Mouse (Mus musculus): ENCODE measurements at regions not wholly inside any gene's neighbourhood (a gene's known extent, or its start where the extent isn't known, plus 50 kb on each side); places are given as distances from the start of the nearest gene placed in this dataset.
A peak's percentile ranks its signal among the peaks of the same experiment; 100 is the strongest.

DNA sequence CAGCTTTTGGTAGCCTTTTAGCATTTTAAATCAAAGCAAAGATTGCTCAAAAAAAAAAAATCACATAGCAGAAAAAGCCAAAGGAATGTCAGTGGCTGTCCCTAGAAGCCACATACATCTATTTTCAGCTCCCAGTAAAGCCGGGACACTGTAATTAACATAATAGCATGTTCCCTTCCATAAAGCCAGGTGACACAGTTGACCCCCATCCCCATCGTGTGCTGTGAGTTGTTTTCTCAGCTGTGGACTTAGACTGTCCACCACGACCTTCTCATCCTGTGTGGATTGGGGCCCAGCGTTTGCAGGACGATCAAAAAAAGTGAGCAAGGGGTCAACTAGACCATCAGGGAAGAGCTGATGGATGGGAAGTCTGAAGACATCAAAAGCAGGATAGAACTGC lies 78.9 kb upstream of the Ctnnb1 start:
- Histone ChIP-seq H3K9ac (ENCODE audit: low read depth, low read length) (no peak overlapping the region), H3K4me2 (no peak overlapping the region), H3K36me3 (ENCODE audit: control insufficient read depth, insufficient read depth, low read length) (no peaks in the 10 kb centered on the region), H3K27ac (ENCODE audit: low read depth, low read length) (no peak overlapping the region), H3K9me3 (replicated peaks; ENCODE audit: control insufficient read depth, low read length) (no peaks in the 10 kb centered on the region), H3K27me3 (ENCODE audit: control insufficient read depth, insufficient read depth, low read length) (no peaks in the 10 kb centered on the region), H3K4me3 (ENCODE audit: low read depth, low read length) (no peak overlapping the region), H3K4me1 (ENCODE audit: control insufficient read depth, insufficient read depth, low read length) (no peaks in the 10 kb centered on the region; the same call in 1 of the 2 replicates)
- no peak for ATAC-seq (replicated peaks; ENCODE audit: insufficient number of reproducible peaks, low FRiP score, low TSS enrichment)
- 63% methylated on average over 5 of the region's 5 CpGs for WGBS (ENCODE audit: insufficient replicate concordance)

DNA sequence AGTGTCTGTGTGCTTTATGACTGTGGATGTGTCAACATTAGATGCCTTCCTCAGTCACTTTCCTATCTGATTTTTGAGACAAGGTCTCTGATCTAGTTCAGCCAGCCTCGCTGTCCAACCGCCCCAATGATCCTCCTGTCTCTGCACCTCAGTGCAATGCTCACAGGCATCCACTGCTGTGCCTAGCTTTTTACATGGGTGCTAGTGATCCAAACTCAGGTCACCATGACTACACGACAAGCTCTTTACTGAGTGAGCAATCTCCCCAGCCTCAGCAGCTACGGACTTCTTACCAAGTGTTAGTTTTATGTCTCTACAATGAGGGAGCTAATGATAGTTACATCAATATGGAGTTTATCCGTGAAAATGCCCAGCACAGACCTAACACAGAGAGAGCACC lies 77.1 kb upstream of the Ctnnb1 start:
- Histone ChIP-seq H3K4me1 (ENCODE audit: control insufficient read depth, insufficient read depth, low read length) (no peaks in the 10 kb centered on the region; the same call in 1 of the 2 replicates), H3K36me3 (ENCODE audit: control insufficient read depth, insufficient read depth, low read length) (no peaks in the 10 kb centered on the region), H3K4me2 (no peak overlapping the region), H3K27me3 (ENCODE audit: control insufficient read depth, insufficient read depth, low read length) (no peaks in the 10 kb centered on the region), H3K4me3 (ENCODE audit: low read depth, low read length) (no peak overlapping the region), H3K27ac (ENCODE audit: low read depth, low read length) (no peak overlapping the region), H3K9ac (ENCODE audit: low read depth, low read length) (no peak overlapping the region), H3K9me3 (replicated peaks; ENCODE audit: control insufficient read depth, low read length) (no peaks in the 10 kb centered on the region)
- 84% methylated on average over 5 of the region's 5 CpGs for WGBS (ENCODE audit: insufficient replicate concordance)
- ATAC-seq (replicated peaks; ENCODE audit: insufficient number of reproducible peaks, low FRiP score, low TSS enrichment) = no peak

DNA sequence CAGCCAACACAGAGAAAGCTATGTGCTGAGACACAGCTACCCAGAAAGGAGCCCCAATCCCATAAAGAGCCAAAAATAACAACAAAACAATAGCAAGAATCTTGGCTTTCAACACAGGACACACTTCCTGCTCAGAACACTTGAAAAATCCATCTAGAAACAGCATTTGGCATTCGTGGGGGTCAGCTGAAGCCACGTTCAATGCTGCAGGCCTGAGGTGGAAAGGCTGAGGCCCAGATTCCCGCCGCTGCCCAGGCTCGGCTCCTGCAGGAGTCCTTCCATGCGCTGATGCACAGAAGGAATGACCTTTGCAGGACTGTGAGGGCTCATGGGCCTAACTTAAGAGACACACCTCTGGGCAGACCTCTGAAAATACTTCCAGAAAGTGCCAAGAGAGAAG lies 76.4 kb upstream of the Ctnnb1 start:
- 59% methylated on average over 6 of the region's 6 CpGs for WGBS (ENCODE audit: insufficient replicate concordance)
- no peaks in the 10 kb centered on the region; the same call in 1 of the 2 replicates for H3K4me1 ChIP-seq (ENCODE audit: control insufficient read depth, insufficient read depth, low read length)
- no peaks in the 10 kb centered on the region for H3K27me3 ChIP-seq (ENCODE audit: control insufficient read depth, insufficient read depth, low read length)
- H3K4me3 ChIP-seq (ENCODE audit: low read depth, low read length) = no peak overlapping the region
- H3K4me2 ChIP-seq = no peak overlapping the region
- ATAC-seq (replicated peaks; ENCODE audit: insufficient number of reproducible peaks, low FRiP score, low TSS enrichment) = no peak
- no peaks in the 10 kb centered on the region for H3K36me3 ChIP-seq (ENCODE audit: control insufficient read depth, insufficient read depth, low read length)
- peak overlapping the region; percentile 42 for H3K27ac ChIP-seq (ENCODE audit: low read depth, low read length)
- H3K9me3 ChIP-seq (replicated peaks; ENCODE audit: control insufficient read depth, low read length) = no peaks in the 10 kb centered on the region
- H3K9ac ChIP-seq (ENCODE audit: low read depth, low read length) = no peak overlapping the region

DNA sequence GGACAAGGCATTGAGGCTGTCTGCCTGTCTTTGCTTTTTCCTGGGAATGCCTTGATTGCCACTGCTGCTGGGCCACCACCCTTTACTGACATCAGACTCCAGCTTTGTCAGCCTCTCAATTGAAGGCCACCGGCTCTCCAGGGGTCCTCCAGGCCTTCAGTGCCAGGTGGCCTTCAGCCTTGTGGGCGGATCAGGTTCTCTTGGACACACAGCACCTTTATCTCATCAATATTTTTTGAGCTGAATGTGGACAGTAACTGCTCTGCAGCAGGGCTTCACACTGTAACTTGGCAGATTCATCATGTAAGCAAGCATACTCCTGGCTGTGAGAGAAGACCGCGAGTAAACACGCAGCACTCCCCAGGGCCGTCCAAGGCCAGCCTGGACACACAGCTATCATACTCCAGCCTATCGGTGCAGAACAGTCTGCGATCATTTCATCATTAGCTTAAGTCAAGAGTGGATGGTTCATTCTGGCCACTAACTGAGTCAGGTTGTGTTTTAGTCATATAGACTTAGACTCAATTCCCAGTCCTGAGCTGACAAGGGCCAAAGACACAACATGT lies 75.9 kb upstream of the Ctnnb1 start:
- Histone ChIP-seq H3K27me3 (ENCODE audit: control insufficient read depth, insufficient read depth, low read length) (no peaks in the 10 kb centered on the region), H3K27ac (ENCODE audit: low read depth, low read length) (peak overlapping the region; percentile 42), H3K9me3 (replicated peaks; ENCODE audit: control insufficient read depth, low read length) (no peaks in the 10 kb centered on the region), H3K36me3 (ENCODE audit: control insufficient read depth, insufficient read depth, low read length) (no peaks in the 10 kb centered on the region), H3K4me2 (no peak overlapping the region), H3K4me1 (ENCODE audit: control insufficient read depth, insufficient read depth, low read length) (no peaks in the 10 kb centered on the region; the same call in 1 of the 2 replicates), H3K9ac (ENCODE audit: low read depth, low read length) (no peak overlapping the region), H3K4me3 (ENCODE audit: low read depth, low read length) (no peak overlapping the region)
- 83% methylated on average over 8 of the region's 8 CpGs for WGBS (ENCODE audit: insufficient replicate concordance)
- no peak for ATAC-seq (replicated peaks; ENCODE audit: insufficient number of reproducible peaks, low FRiP score, low TSS enrichment)

DNA sequence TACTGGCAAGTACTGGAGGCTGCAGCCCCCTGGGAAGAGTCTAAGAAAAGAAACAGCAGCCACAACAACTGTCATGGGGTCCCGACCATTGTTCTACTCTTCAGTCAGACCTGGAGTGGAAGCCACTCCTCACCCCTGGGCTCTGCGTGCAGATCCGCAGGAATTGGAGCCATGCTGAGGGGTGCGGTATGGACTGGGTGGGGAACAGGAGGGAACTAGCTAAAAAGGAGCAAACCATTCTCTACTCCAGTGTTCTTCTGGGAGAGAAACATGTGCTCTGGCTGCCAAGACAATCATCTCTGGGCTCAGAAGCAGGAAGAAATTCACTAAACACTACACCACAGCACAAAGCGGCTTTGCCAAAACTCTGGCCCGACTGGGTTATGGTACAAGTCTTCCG lies 74.7 kb upstream of the Ctnnb1 start:
- Histone ChIP-seq H3K4me1 (ENCODE audit: control insufficient read depth, insufficient read depth, low read length) (no peaks in the 10 kb centered on the region; the same call in 1 of the 2 replicates), H3K4me3 (ENCODE audit: low read depth, low read length) (no peak overlapping the region), H3K27ac (ENCODE audit: low read depth, low read length) (no peak overlapping the region), H3K9me3 (replicated peaks; ENCODE audit: control insufficient read depth, low read length) (no peaks in the 10 kb centered on the region), H3K9ac (ENCODE audit: low read depth, low read length) (no peak overlapping the region), H3K4me2 (no peak overlapping the region), H3K36me3 (ENCODE audit: control insufficient read depth, insufficient read depth, low read length) (no peaks in the 10 kb centered on the region), H3K27me3 (ENCODE audit: control insufficient read depth, insufficient read depth, low read length) (no peaks in the 10 kb centered on the region)
- whole genome bisulfite sequencing (ENCODE audit: insufficient replicate concordance) = 74% methylated on average over 7 of the region's 7 CpGs
- ATAC-seq (replicated peaks; ENCODE audit: insufficient number of reproducible peaks, low FRiP score, low TSS enrichment) = no peak

DNA sequence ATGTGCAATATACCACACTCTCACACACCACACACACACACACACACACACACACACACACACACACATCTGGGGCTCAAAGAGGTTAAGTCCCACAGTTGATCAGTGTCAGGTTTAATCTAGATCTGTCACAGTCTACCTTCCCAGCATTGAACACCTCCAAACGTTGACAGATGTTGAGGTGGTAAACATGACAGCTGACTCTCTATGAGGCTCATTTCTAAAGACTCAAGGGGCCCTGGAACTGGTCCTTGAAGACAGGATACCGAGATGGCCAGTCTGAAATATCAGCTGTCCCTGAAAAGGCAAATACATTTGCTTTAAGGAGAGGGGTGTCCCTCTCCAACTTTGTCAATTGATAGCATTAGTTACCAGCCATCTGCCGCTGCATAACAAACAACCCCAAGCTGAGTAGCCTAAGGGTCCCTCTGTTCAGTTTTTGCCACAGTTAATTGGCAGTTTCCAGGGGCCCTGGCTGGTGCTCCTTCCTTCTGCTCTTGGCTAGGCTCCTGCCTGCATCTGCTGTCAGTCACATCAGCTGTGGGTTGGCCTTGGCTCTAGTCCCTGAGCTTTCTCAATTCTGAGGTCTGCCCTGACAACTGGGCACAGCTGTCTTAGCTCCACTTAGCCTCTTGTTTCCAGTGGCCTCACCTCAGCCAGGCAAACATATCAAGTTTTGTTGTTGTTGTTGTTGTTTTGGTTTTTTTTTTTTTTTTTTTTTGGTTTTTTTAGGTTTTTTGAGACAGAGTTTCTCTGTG lies 73.5 kb upstream of the Ctnnb1 start:
- 61% methylated on average over 3 of the region's 3 CpGs for WGBS (ENCODE audit: insufficient replicate concordance)
- no peak for ATAC-seq (replicated peaks; ENCODE audit: insufficient number of reproducible peaks, low FRiP score, low TSS enrichment)
- Histone ChIP-seq H3K27me3 (ENCODE audit: control insufficient read depth, insufficient read depth, low read length) (no peaks in the 10 kb centered on the region), H3K9ac (ENCODE audit: low read depth, low read length) (no peak overlapping the region), H3K27ac (ENCODE audit: low read depth, low read length) (no peak overlapping the region), H3K4me1 (ENCODE audit: control insufficient read depth, insufficient read depth, low read length) (no peaks in the 10 kb centered on the region; the same call in 1 of the 2 replicates), H3K4me2 (no peak overlapping the region), H3K9me3 (replicated peaks; ENCODE audit: control insufficient read depth, low read length) (no peaks in the 10 kb centered on the region), H3K4me3 (ENCODE audit: low read depth, low read length) (no peak overlapping the region), H3K36me3 (ENCODE audit: control insufficient read depth, insufficient read depth, low read length) (no peaks in the 10 kb centered on the region)

DNA sequence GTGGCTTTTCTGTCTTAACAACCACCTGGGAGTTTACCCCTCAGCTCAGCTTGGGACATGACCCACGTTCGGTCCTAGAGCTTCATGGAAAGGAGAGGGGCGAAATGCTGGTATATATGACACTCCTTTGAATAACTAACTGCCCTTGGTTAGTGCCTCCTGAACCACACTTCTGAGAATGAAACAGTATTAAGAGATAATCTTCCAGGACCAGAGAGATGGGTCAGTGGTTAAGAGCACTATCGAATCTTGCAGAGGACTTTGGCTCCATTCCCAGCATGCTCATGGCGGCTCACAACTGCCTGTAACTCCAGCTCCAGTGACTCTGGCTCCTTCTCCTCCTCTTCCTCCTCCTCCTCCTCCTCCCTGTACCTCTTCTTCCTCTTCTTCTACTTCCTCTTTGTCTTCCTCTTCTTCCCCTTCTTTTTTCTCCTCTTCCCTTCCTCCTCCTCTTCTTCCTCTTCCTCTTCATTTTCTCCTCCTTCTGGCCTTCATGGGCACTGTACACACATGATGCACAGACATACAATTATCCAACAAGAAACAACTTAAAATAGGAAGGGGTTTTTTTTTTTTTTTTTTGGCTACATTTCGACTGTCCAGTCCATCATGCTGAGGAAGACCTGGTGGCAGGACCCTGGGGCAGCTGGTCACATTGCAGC lies 71.0 kb upstream of the Ctnnb1 start:
- no peaks in the 10 kb centered on the region; the same call in 1 of the 2 replicates for H3K4me1 ChIP-seq (ENCODE audit: control insufficient read depth, insufficient read depth, low read length)
- H3K4me2 ChIP-seq = no peak overlapping the region
- ATAC-seq (replicated peaks; ENCODE audit: insufficient number of reproducible peaks, low FRiP score, low TSS enrichment) = no peak
- no peak overlapping the region for H3K27ac ChIP-seq (ENCODE audit: low read depth, low read length)
- H3K9ac ChIP-seq (ENCODE audit: low read depth, low read length) = no peak overlapping the region
- H3K4me3 ChIP-seq (ENCODE audit: low read depth, low read length) = no peak overlapping the region
- 83% methylated on average over 6 of the region's 6 CpGs for WGBS (ENCODE audit: insufficient replicate concordance)
- no peaks in the 10 kb centered on the region for H3K27me3 ChIP-seq (ENCODE audit: control insufficient read depth, insufficient read depth, low read length)
- H3K36me3 ChIP-seq (ENCODE audit: control insufficient read depth, insufficient read depth, low read length) = no peaks in the 10 kb centered on the region
- no peaks in the 10 kb centered on the region for H3K9me3 ChIP-seq (replicated peaks; ENCODE audit: control insufficient read depth, low read length)

DNA sequence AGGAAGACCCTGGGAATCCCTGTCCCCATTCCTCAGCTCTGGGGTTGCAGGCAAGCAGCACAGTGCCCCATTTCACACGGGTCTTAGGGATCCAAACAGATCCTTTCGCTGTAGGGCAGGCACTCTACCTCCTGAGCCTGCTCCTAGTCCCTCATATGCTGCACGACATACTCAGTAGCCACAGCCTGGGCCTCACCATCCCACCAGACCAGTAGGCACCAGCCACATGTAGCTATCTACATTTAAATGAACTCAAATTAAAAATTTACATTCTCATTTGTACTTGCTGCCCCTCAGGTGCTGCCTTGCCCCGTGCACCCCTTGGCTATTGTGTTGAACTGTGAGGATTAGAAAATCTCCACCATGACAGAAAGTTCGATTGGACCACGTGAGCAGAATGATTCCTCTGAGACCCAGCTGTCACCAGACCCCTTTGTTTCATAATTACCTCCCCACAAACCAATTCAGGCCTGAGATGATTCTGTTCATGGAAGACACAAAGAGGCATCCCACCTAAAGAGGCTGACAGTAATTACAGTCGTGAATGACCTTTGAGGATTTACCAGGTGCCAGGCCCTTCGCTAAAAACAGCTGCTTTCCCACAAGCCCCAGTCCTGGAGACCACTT lies 67.9 kb upstream of the Ctnnb1 start:
- WGBS (ENCODE audit: insufficient replicate concordance) = 75% methylated on average over 8 of the region's 8 CpGs
- Histone ChIP-seq H3K4me3 (ENCODE audit: low read depth, low read length) (no peak overlapping the region), H3K36me3 (ENCODE audit: control insufficient read depth, insufficient read depth, low read length) (no peaks in the 10 kb centered on the region), H3K4me1 (ENCODE audit: control insufficient read depth, insufficient read depth, low read length) (peaks cover 3% of the 10 kb centered on the region), H3K9me3 (replicated peaks; ENCODE audit: control insufficient read depth, low read length) (no peaks in the 10 kb centered on the region), H3K27ac (ENCODE audit: low read depth, low read length) (no peak overlapping the region), H3K9ac (ENCODE audit: low read depth, low read length) (no peak overlapping the region), H3K27me3 (ENCODE audit: control insufficient read depth, insufficient read depth, low read length) (no peaks in the 10 kb centered on the region), H3K4me2 (no peak overlapping the region)
- no peak for ATAC-seq (replicated peaks; ENCODE audit: insufficient number of reproducible peaks, low FRiP score, low TSS enrichment)
